Mouse (Mus musculus): ENCODE measurements around the gene Dcst1. TPM values are rescaled to one million over a fixed set of nuclear protein-coding genes. Genes with fewer than 3 reads are reported as not detected.

Gene Dcst1
- 1.5 and 1.9 TPM in 2 replicates for polyA plus RNA-seq (2012; rRNA removed; ENCODE audit: low replicate concordance)

GRCm38 (mm10) chr3:89365153-89365485, at the start of gene Dcst1:
Dcst1 (minus strand) TSS chr3:89365253.

GRCm38 (mm10) chr3:89411490-89412393, 46.7 kb upstream of the Dcst1 start, which contains the start of gene Flad1:
Flad1 (minus strand) TSS chr3:89411870.

GRCm38 (mm10) chr3:89402693-89403092, 37.6 kb upstream of the Dcst1 start, which contains the start of gene Lenep:
Lenep (minus strand) TSS chr3:89402793.

GRCm38 (mm10) chr3:89394006-89394893, 29.2 kb upstream of the Dcst1 start, which contains the start of gene Zbtb7b:
Zbtb7b (minus strand) TSS chr3:89394776.

GRCm38 (mm10) chr3:89361675-89362074, 3.4 kb downstream of the Dcst1 start, which contains the start of gene Dcst2:
Dcst2 (plus strand) TSS chr3:89361975.

GRCm38 (mm10) chr3:89349869-89350501, 15.1 kb downstream of the Dcst1 start, which contains the start of gene Adam15:
Adam15 (minus strand) TSS chr3:89349996.

GRCm38 (mm10) chr3:89337721-89338578, 27.1 kb downstream of the Dcst1 start, which contains the start of gene Efna4:
Efna4 (minus strand) TSS chr3:89338028.

GRCm38 (mm10) chr3:89322514-89323165, 42.4 kb downstream of the Dcst1 start, which contains the start of gene Efna3:
Efna3 (minus strand) TSS chr3:89322965.

Other genes starting within 250 kb of the Dcst1 start
- gene Pklr, start 229.1 kb downstream of the Dcst1 start, polyA plus RNA-seq (2012; rRNA removed; ENCODE audit: low replicate concordance): 1.2 TPM in 1 of 2 replicates, not detected in the other
- gene Hcn3, start 205.1 kb downstream of the Dcst1 start, polyA plus RNA-seq (2012; rRNA removed; ENCODE audit: low replicate concordance): 1.7 and 5.4 TPM in 2 replicates
- 52.1 and 77.2 TPM in 2 replicates for gene Clk2, start 200.5 kb downstream of the Dcst1 start, polyA plus RNA-seq (2012; rRNA removed; ENCODE audit: low replicate concordance)
- gene Scamp3, start 187.8 kb downstream of the Dcst1 start, polyA plus RNA-seq (2012; rRNA removed; ENCODE audit: low replicate concordance): 149 and 198 TPM in 2 replicates
- 60.1 and 120 TPM in 2 replicates for gene Fam189b, start 182.1 kb downstream of the Dcst1 start, polyA plus RNA-seq (2012; rRNA removed; ENCODE audit: low replicate concordance)
- gene Gba, start 162.3 kb downstream of the Dcst1 start, polyA plus RNA-seq (2012; rRNA removed; ENCODE audit: low replicate concordance): 64.0 and 119 TPM in 2 replicates
- gene Thbs3, start 150.1 kb downstream of the Dcst1 start, polyA plus RNA-seq (2012; rRNA removed; ENCODE audit: low replicate concordance): 50.0 and 62.6 TPM in 2 replicates
- gene Mtx1, start 138.2 kb downstream of the Dcst1 start, polyA plus RNA-seq (2012; rRNA removed; ENCODE audit: low replicate concordance): 162 and 208 TPM in 2 replicates
- gene Muc1, start 136.2 kb downstream of the Dcst1 start, polyA plus RNA-seq (2012; rRNA removed; ENCODE audit: low replicate concordance): 12.4 and 14.5 TPM in 2 replicates
- gene Krtcap2, start 119.3 kb downstream of the Dcst1 start, polyA plus RNA-seq (2012; rRNA removed; ENCODE audit: low replicate concordance): 189 and 281 TPM in 2 replicates
- gene Trim46, start 118.9 kb downstream of the Dcst1 start, polyA plus RNA-seq (2012; rRNA removed; ENCODE audit: low replicate concordance): 10.8 and 22.3 TPM in 2 replicates
- gene Dpm3, start 105.9 kb downstream of the Dcst1 start, polyA plus RNA-seq (2012; rRNA removed; ENCODE audit: low replicate concordance): 493 and 778 TPM in 2 replicates
- 258 and 285 TPM in 2 replicates for gene Slc50a1, start 94.7 kb downstream of the Dcst1 start, polyA plus RNA-seq (2012; rRNA removed; ENCODE audit: low replicate concordance)
- 35.6 and 37.1 TPM in 2 replicates for gene Efna1, start 84.1 kb downstream of the Dcst1 start, polyA plus RNA-seq (2012; rRNA removed; ENCODE audit: low replicate concordance)
- 8.6 and 12.4 TPM in 2 replicates for gene Efna3, start 42.3 kb downstream of the Dcst1 start, polyA plus RNA-seq (2012; rRNA removed; ENCODE audit: low replicate concordance)
- gene Efna4, start 27.2 kb downstream of the Dcst1 start, polyA plus RNA-seq (2012; rRNA removed; ENCODE audit: low replicate concordance): 6.3 and 14.3 TPM in 2 replicates
- gene Adam15, start 15.3 kb downstream of the Dcst1 start, polyA plus RNA-seq (2012; rRNA removed; ENCODE audit: low replicate concordance): 232 and 296 TPM in 2 replicates
- gene Dcst2, start 3.3 kb downstream of the Dcst1 start, polyA plus RNA-seq (2012; rRNA removed; ENCODE audit: low replicate concordance): 2.8 and 6.0 TPM in 2 replicates
- gene Zbtb7b, start 29.5 kb upstream of the Dcst1 start, polyA plus RNA-seq (2012; rRNA removed; ENCODE audit: low replicate concordance): 77.1 and 147 TPM in 2 replicates
- 2.2 TPM in 1 of 2 replicates, not detected in the other for gene Lenep, start 37.5 kb upstream of the Dcst1 start, polyA plus RNA-seq (2012; rRNA removed; ENCODE audit: low replicate concordance)
- 50.9 and 64.9 TPM in 2 replicates for gene Flad1, start 46.6 kb upstream of the Dcst1 start, polyA plus RNA-seq (2012; rRNA removed; ENCODE audit: low replicate concordance)
- 18.1 and 21.4 TPM in 2 replicates for gene Cks1b, start 53.1 kb upstream of the Dcst1 start, polyA plus RNA-seq (2012; rRNA removed; ENCODE audit: low replicate concordance)
- 96.7 and 114 TPM in 2 replicates for gene Shc1, start 53.2 kb upstream of the Dcst1 start, polyA plus RNA-seq (2012; rRNA removed; ENCODE audit: low replicate concordance)
- gene Pygo2, start 65.0 kb upstream of the Dcst1 start, polyA plus RNA-seq (2012; rRNA removed; ENCODE audit: low replicate concordance): 36.0 and 171 TPM in 2 replicates
- 54.5 and 82.1 TPM in 2 replicates for gene Pbxip1, start 71.5 kb upstream of the Dcst1 start, polyA plus RNA-seq (2012; rRNA removed; ENCODE audit: low replicate concordance)
- 44.4 and 46.6 TPM in 2 replicates for gene Pmvk, start 89.3 kb upstream of the Dcst1 start, polyA plus RNA-seq (2012; rRNA removed; ENCODE audit: low replicate concordance)
- gene Kcnn3, start 154.9 kb upstream of the Dcst1 start, polyA plus RNA-seq (2012; rRNA removed; ENCODE audit: low replicate concordance): 4.8 and 5.5 TPM in 2 replicates